Mouse (Mus musculus): Measurements from ENCODE around the gene Tnfrsf9.
"Not testable (repeated sequence)": the region's sequence is repeated elsewhere in the genome, so short reads cannot be mapped to it uniquely, and the experiment has no call there.

Gene Tnfrsf9

GRCm38 (mm10) chr4:150894718-150895501 lies 19.5 kb upstream of the Tnfrsf9 start:
- DNase-seq (ENCODE audit: low spot score): no peak

- DNase-seq (ENCODE audit: low spot score): no peak
Measured at GRCm38 (mm10) chr4:150896896-150897624, 17.3 kb upstream of the Tnfrsf9 start.

GRCm38 (mm10) chr4:150898716-150899365 lies 15.5 kb upstream of the Tnfrsf9 start:
- peak; percentile 70 for DNase-seq (ENCODE audit: low spot score)

GRCm38 (mm10) chr4:150900486-150900885 lies 13.9 kb upstream of the Tnfrsf9 start:
- DNase-seq (ENCODE audit: low spot score): no peak

GRCm38 (mm10) chr4:150901651-150902050 lies 12.7 kb upstream of the Tnfrsf9 start:
- peak; percentile 77 for DNase-seq (ENCODE audit: low spot score)

GRCm38 (mm10) chr4:150902062-150902461 lies 12.3 kb upstream of the Tnfrsf9 start:
- no peak for DNase-seq (ENCODE audit: low spot score)

GRCm38 (mm10) chr4:150903091-150903742 lies 11.1 kb upstream of the Tnfrsf9 start:
- DNase-seq (ENCODE audit: low spot score): no peak

- no peak for DNase-seq (ENCODE audit: low spot score)
Measured at GRCm38 (mm10) chr4:150907099-150907498, 7.3 kb upstream of the Tnfrsf9 start.

- DNase-seq (ENCODE audit: low spot score): not testable (repeated sequence)
Measured at GRCm38 (mm10) chr4:150908512-150908911, 5.8 kb upstream of the Tnfrsf9 start.

GRCm38 (mm10) chr4:150909451-150910156 lies 4.8 kb upstream of the Tnfrsf9 start:
- DNase-seq (ENCODE audit: low spot score): peak; percentile 98

- DNase-seq (ENCODE audit: low spot score): no peak
Measured at GRCm38 (mm10) chr4:150910164-150910951, 4.0 kb upstream of the Tnfrsf9 start.

- DNase-seq (ENCODE audit: low spot score): no peak
Measured at GRCm38 (mm10) chr4:150913743-150914142, 619 bp upstream of the Tnfrsf9 start.

GRCm38 (mm10) chr4:150915181-150915906 lies 982 bp downstream of the Tnfrsf9 start:
- no peak for DNase-seq (ENCODE audit: low spot score)

GRCm38 (mm10) chr4:150917336-150918027 lies 3.1 kb downstream of the Tnfrsf9 start:
- no peak for DNase-seq (ENCODE audit: low spot score)

- no peak for DNase-seq (ENCODE audit: low spot score)
Measured at GRCm38 (mm10) chr4:150921206-150921605, 6.8 kb downstream of the Tnfrsf9 start.

GRCm38 (mm10) chr4:150924308-150924707 lies 9.9 kb downstream of the Tnfrsf9 start:
- DNase-seq (ENCODE audit: low spot score): no peak

- no peak for DNase-seq (ENCODE audit: low spot score)
Measured at GRCm38 (mm10) chr4:150924936-150925335, 10.6 kb downstream of the Tnfrsf9 start.

- no peak for DNase-seq (ENCODE audit: low spot score)
Measured at GRCm38 (mm10) chr4:150925923-150926322, 11.6 kb downstream of the Tnfrsf9 start.

- no peak for DNase-seq (ENCODE audit: low spot score)
Measured at GRCm38 (mm10) chr4:150926924-150927705, 12.8 kb downstream of the Tnfrsf9 start.
